Mouse (Mus musculus): ENCODE results near the gene Tsc22d4.

GRCm38 (mm10) chr5:137748130-137748770 lies 2.7 kb downstream of the Tsc22d4 start:
- TF ChIP-seq CTCF (IDR thresholded peaks at IDR 0.05; ENCODE audit: borderline replicate concordance, insufficient read depth, low read depth, low read length), result no peak
- TF ChIP-seq POLR2A (IDR thresholded peaks at IDR 0.05; ENCODE audit: borderline replicate concordance, insufficient read depth, low read length), result no peak

Data from cerebellum, adult 2 months (tissue).